Mouse (Mus musculus): Measurements from ENCODE around the gene Nmi. TPM values are rescaled to one million over a fixed set of nuclear protein-coding genes. Genes with fewer than 3 reads are reported as not detected.
"Not testable (repeated sequence)": the region's sequence is repeated elsewhere in the genome, so short reads cannot be mapped to it uniquely, and the experiment has no call there.

The Nmi gene
- polyA plus RNA-seq (2012; ENCODE audit: insufficient read depth, insufficient read length, low replicate concordance, missing spikeins): not detected in 2 replicates

DNA sequence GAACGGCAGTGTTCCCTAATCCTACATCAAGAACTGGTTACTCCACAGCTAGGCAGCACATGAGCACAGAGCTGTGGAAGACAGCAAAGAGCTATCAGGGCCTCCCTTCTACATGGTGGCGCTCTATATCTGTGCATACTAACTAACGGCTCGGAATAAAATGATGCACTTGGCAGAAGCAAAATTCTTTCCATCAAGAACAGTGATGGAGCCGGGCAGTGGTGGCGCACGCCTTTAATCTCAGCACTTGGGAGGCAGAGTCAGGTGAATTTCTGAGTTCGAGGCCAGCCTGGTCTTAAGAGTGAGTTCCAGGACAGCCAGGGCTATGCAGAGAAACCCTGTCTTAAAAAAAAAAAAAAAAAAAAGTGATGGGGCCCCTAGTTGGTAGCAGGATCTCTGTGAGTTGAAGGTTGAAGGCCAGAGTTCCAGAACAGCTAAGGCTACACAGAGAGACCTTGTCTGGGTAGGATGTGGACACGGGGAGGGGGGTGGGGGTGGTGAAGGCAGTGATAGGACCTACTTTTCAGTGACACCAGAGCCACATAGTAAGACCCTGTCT lies at the start of gene Nmi:
Gene Nmi, minus strand, starts transcription at position 85 of the 559 bp plus-strand sequence.
- H3K4me1 ChIP-seq (ENCODE audit: control insufficient read depth, insufficient read depth, low read length): no peaks in the 10 kb centered on the region
- peak within 1 kb of the TSS; percentile 65 for H3K4me3 ChIP-seq (ENCODE audit: insufficient read depth, low read depth, low read length)
- TF ChIP-seq CTCF (IDR thresholded peaks at IDR 0.05; ENCODE audit: insufficient read depth, low read depth, low read length) (no peak), POLR2A (IDR thresholded peaks at IDR 0.05; ENCODE audit: insufficient read depth, low read depth, low read length) (no peak)
- 60% methylated on average over 9 of the region's 9 CpGs for WGBS
- peak within 1 kb of the TSS; percentile 27 for H3K27ac ChIP-seq (ENCODE audit: insufficient read depth, low read depth, low read length)

- Histone ChIP-seq H3K27ac (ENCODE audit: insufficient read depth, low read depth, low read length) (no peak overlapping the region), H3K4me1 (ENCODE audit: control insufficient read depth, insufficient read depth, low read length) (peaks cover 3% of the 10 kb centered on the region; the same call in 1 of the 2 replicates), H3K4me3 (ENCODE audit: insufficient read depth, low read depth, low read length) (no peak overlapping the region)
- 27% methylated on average over 7 of the region's 7 CpGs for WGBS
- TF ChIP-seq CTCF (IDR thresholded peaks at IDR 0.05; ENCODE audit: insufficient read depth, low read depth, low read length): no peak
- TF ChIP-seq POLR2A (IDR thresholded peaks at IDR 0.05; ENCODE audit: insufficient read depth, low read depth, low read length): no peak
These were observed 43.1 kb upstream of the Nmi start for GRCm38 (mm10) chr2:52016361-52016760.

GRCm38 (mm10) chr2:52013306-52013820 lies 40.1 kb upstream of the Nmi start:
- no peak for TF ChIP-seq CTCF (IDR thresholded peaks at IDR 0.05; ENCODE audit: insufficient read depth, low read depth, low read length)
- TF ChIP-seq POLR2A (IDR thresholded peaks at IDR 0.05; ENCODE audit: insufficient read depth, low read depth, low read length): no peak
- 69% methylated on average over 9 of the region's 9 CpGs for WGBS
- no peak overlapping the region for H3K4me3 ChIP-seq (ENCODE audit: insufficient read depth, low read depth, low read length)
- peaks cover 3% of the 10 kb centered on the region; the same call in 1 of the 2 replicates for H3K4me1 ChIP-seq (ENCODE audit: control insufficient read depth, insufficient read depth, low read length)
- H3K27ac ChIP-seq (ENCODE audit: insufficient read depth, low read depth, low read length): no peak overlapping the region

DNA sequence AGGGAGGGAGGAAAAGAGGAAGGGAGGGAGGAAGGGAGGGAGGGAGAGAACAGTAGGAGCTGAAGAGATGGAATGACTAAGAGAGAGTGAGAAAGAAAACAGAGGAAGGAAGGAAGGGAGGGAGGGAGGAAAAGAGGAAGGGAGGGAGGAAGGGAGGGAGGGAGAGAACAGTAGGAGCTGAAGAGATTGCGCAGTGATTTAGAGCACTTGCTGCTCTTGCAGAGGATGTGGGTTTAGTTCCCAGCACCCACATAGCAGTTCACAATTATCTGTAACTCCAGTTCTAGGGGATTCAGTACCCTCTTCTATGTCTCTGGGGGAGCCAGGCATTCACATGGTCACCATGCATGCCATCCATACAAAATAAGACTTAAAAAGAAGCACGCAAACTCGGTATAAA lies 38.5 kb upstream of the Nmi start:
- not testable (repeated sequence) for H3K27ac ChIP-seq (ENCODE audit: insufficient read depth, low read depth, low read length); H3K4me1 ChIP-seq (ENCODE audit: control insufficient read depth, insufficient read depth, low read length); H3K4me3 ChIP-seq (ENCODE audit: insufficient read depth, low read depth, low read length)
- 89% methylated on average over 3 of the region's 3 CpGs for WGBS

- 75% methylated on average over 3 of the region's 3 CpGs for WGBS
- 0 out of 2 replicates have a peak, but pooled peaks cover 2% of the 10 kb centered on the region for H3K4me1 ChIP-seq (ENCODE audit: control insufficient read depth, insufficient read depth, low read length)
- H3K27ac ChIP-seq (ENCODE audit: insufficient read depth, low read depth, low read length): no peak overlapping the region
- TF ChIP-seq POLR2A (IDR thresholded peaks at IDR 0.05; ENCODE audit: insufficient read depth, low read depth, low read length) (no peak), CTCF (IDR thresholded peaks at IDR 0.05; ENCODE audit: insufficient read depth, low read depth, low read length) (no peak)
- H3K4me3 ChIP-seq (ENCODE audit: insufficient read depth, low read depth, low read length): no peak overlapping the region
These were observed 33.1 kb upstream of the Nmi start for GRCm38 (mm10) chr2:52006380-52006779.

- WGBS: 94% methylated on average over 10 of the region's 10 CpGs
- H3K4me3 ChIP-seq (ENCODE audit: insufficient read depth, low read depth, low read length); H3K27ac ChIP-seq (ENCODE audit: insufficient read depth, low read depth, low read length); H3K4me1 ChIP-seq (ENCODE audit: control insufficient read depth, insufficient read depth, low read length): not testable (repeated sequence)
These were observed 29.0 kb upstream of the Nmi start for GRCm38 (mm10) chr2:52002299-52002698.

DNA sequence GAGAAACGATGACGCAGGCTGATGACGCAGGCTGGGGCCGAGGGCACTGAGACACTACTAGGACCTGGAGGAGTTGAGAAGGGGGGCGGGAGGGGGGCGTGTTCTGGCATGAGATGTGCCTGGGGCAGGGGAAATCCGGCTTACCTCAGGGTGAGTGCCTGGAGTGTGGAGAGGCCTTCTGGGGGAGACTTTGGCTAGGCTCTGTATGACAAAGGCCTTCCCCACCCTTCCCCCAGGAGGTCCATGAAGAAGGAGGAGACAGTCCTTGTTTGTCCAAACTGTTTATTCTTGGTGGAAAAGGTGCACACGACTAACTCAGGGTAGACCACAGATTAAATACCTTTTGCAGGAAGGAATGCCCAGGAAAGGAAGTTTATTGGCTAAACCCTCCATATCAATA lies 28.2 kb upstream of the Nmi start:
- H3K4me1 ChIP-seq (ENCODE audit: control insufficient read depth, insufficient read depth, low read length): 0 out of 2 replicates have a peak, but pooled peaks cover 2% of the 10 kb centered on the region
- no peak for TF ChIP-seq CTCF (IDR thresholded peaks at IDR 0.05; ENCODE audit: insufficient read depth, low read depth, low read length)
- no peak for TF ChIP-seq POLR2A (IDR thresholded peaks at IDR 0.05; ENCODE audit: insufficient read depth, low read depth, low read length)
- H3K4me3 ChIP-seq (ENCODE audit: insufficient read depth, low read depth, low read length): no peak overlapping the region
- WGBS: 85% methylated on average over 8 of the region's 8 CpGs
- no peak overlapping the region for H3K27ac ChIP-seq (ENCODE audit: insufficient read depth, low read depth, low read length)

DNA sequence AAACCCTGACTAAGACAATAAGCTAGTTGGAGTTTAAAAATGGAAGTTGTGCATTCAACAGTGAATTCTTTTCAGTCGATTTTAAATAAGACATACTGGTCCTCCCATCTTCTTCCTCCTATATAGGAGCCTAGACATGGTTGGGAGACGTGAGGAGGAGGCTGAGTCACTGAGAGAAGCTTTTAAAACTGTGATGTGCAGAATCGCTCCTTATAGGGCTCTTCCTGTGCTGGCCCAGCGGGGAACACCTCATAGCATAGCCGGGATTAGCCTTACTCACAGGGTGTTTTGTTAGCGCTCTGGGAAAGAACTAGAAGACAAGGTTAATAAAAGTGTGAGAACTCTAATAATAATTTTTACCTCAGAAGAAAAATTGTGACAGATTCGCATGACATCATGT lies 26.7 kb upstream of the Nmi start:
- H3K4me3 ChIP-seq (ENCODE audit: insufficient read depth, low read depth, low read length): no peak overlapping the region
- H3K27ac ChIP-seq (ENCODE audit: insufficient read depth, low read depth, low read length): no peak overlapping the region
- 33% methylated on average over 7 of the region's 7 CpGs for WGBS
- TF ChIP-seq CTCF (IDR thresholded peaks at IDR 0.05; ENCODE audit: insufficient read depth, low read depth, low read length) (no peak), POLR2A (IDR thresholded peaks at IDR 0.05; ENCODE audit: insufficient read depth, low read depth, low read length) (no peak)
- no peaks in the 10 kb centered on the region for H3K4me1 ChIP-seq (ENCODE audit: control insufficient read depth, insufficient read depth, low read length)

- no peaks in the 10 kb centered on the region for H3K4me1 ChIP-seq (ENCODE audit: control insufficient read depth, insufficient read depth, low read length)
- WGBS: 94% methylated on average over 6 of the region's 6 CpGs
- H3K27ac ChIP-seq (ENCODE audit: insufficient read depth, low read depth, low read length): no peak overlapping the region
- H3K4me3 ChIP-seq (ENCODE audit: insufficient read depth, low read depth, low read length): no peak overlapping the region
- no peak for TF ChIP-seq CTCF (IDR thresholded peaks at IDR 0.05; ENCODE audit: insufficient read depth, low read depth, low read length)
- TF ChIP-seq POLR2A (IDR thresholded peaks at IDR 0.05; ENCODE audit: insufficient read depth, low read depth, low read length): no peak
These were observed 18.2 kb upstream of the Nmi start for GRCm38 (mm10) chr2:51991447-51991846.

GRCm38 (mm10) chr2:51989559-51989958 lies 16.3 kb upstream of the Nmi start:
- TF ChIP-seq POLR2A (IDR thresholded peaks at IDR 0.05; ENCODE audit: insufficient read depth, low read depth, low read length): no peak
- TF ChIP-seq CTCF (IDR thresholded peaks at IDR 0.05; ENCODE audit: insufficient read depth, low read depth, low read length): no peak
- no peaks in the 10 kb centered on the region for H3K4me1 ChIP-seq (ENCODE audit: control insufficient read depth, insufficient read depth, low read length)
- WGBS: 99% methylated on average over 2 of the region's 2 CpGs
- H3K27ac ChIP-seq (ENCODE audit: insufficient read depth, low read depth, low read length): no peak overlapping the region
- no peak overlapping the region for H3K4me3 ChIP-seq (ENCODE audit: insufficient read depth, low read depth, low read length)

Data from olfactory bulb, adult 2 months (tissue).